Mouse (Mus musculus) cortical plate, adult 2 months (tissue): ENCODE data around the gene Tfap2c. TPM values are rescaled to one million over a fixed set of nuclear protein-coding genes. Genes with fewer than 3 reads are reported as not detected.

Experiments
- H3K27ac ChIP-seq: fragments of 200-500 bp; 2 replicates; pipeline ENCODE4 v1.5.1; 2012; ENCODE audit warnings: low read length, control low read depth, inconsistent platforms; ENCODE audit not compliant: insufficient read depth
- H3K4me1 ChIP-seq: fragments of 200-500 bp; 2 replicates; pipeline ENCODE4 v1.6.1; 2011; ENCODE audit warnings: low read length; ENCODE audit not compliant: control insufficient read depth, insufficient read depth
- H3K4me3 ChIP-seq: fragments of 200-500 bp; 2 replicates; pipeline ENCODE4 v1.5.1; 2011; ENCODE audit warnings: mild to moderate bottlenecking, low read length, control low read depth; ENCODE audit not compliant: insufficient read depth
- CTCF ChIP-seq: fragments of 200-500 bp; IDR thresholded peaks from 2 replicates; pipeline ENCODE4 v1.5.1; 2011; ENCODE audit warnings: mild to moderate bottlenecking, control low read depth, low read length; ENCODE audit not compliant: insufficient read depth; ENCODE audit errors: extremely low read depth
- POLR2A ChIP-seq: fragments of 200-500 bp; IDR thresholded peaks from 2 replicates; pipeline ENCODE4 v1.6.1; 2011; ENCODE audit warnings: mild to moderate bottlenecking, low read length, control low read depth; ENCODE audit not compliant: insufficient read depth; ENCODE audit errors: extremely low read depth
- polyA plus RNA-seq: library from polyadenylated mRNA; depleted of rRNA; stranded (reverse); fragments of >200 nt; gene quantifications from 2 replicates; pipeline ENCODE4 v1.2.3, GENCODE M21; 2012

Gene Tfap2c
- polyA plus RNA-seq, 1 experiment, result 0.08 TPM

DNA sequence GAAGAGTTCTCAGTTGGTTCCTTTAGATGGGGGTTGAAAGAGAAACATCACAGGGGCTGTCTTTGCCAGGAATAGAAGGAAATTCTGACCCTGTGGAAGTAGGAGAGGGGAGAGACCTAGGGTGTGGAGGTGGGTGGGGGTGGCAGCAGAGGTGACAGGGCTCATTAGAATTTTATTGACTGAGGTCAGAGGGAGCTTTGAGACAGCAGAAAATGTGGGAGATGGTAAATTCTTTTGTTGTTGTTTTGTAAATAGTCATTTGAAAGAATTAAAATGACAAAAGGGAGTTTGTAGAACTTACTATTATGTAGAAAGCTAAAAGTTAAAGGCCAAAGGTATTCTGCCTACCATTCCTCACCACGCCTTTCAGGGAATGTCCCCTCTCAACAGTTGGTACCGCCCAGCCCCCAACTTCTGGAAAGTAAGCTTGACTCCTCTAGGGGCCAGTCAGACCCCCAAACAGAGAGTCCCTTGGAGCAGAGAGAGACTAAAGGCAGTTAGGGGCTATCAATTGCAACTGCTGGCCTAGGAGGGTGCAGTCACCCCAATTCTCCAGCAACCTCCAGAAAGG lies 27.9 kb downstream of the Tfap2c start:
- no peaks in the 10 kb centered on the region for H3K4me1 ChIP-seq
- TF ChIP-seq POLR2A (no peak), CTCF (no peak)

DNA sequence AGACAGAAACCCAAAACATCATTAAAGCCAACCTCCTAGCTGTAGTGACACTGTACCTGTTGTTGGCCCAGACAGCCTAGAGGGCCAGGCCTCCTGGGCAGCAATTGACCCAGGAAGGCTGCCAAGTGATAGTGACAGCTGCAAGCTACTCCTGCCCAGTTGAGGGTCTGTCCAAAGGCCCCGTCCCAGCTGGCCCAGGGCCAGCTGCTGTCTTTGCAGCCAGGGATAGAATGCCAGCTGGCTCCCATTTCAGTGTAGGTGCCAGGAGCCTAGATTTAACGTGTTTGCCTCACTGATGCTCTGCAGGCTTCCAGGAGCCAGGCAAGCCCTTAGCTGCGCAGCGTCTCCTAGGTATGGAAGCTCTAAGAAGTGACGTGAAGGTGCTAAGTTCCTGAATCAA lies 29.8 kb downstream of the Tfap2c start:
- H3K27ac ChIP-seq, result no peak overlapping the region
- no peak for TF ChIP-seq POLR2A
- no peak for TF ChIP-seq CTCF
- no peak overlapping the region for H3K4me3 ChIP-seq

More for the DNA sequence above, 27.9 kb downstream of the Tfap2c start:
- no peak overlapping the region for H3K4me3 ChIP-seq
- H3K27ac ChIP-seq, result no peak overlapping the region

DNA sequence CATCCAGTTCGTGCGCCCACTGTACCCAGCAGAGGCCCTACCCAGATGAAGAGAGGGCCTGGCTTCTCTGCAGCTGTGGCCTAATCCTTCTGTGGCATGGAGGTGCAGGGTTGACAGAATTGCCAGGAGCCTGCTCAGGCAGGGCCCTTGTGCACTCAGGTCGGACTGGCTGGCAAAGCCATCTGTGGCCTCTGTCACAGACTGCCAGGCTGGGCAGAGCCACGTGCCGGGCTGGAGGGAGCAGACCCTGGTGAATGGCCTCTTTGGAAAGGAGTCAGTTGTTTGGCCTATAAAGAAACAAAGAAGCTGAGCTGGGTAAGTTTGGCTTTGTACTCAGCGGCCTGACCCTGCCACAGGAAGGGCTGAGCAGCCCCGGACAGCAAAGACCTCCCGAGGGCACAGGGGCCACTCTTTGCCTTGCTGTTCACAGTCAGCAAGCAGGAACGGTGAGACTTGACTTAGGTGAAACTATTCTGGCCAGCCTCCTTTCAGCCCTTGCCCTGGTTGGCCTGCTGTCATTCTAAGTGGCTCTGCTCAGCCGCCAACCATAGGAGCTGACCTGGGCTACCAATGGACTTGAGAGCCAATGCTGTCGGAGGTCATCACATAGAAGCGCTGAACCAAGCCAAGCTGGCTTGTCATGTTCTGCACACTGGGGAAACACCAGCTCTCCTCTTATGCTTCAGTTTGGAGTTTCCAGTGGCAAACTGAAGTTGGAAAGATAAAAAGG lies 31.3 kb downstream of the Tfap2c start:
- no peak for TF ChIP-seq POLR2A
- no peak for TF ChIP-seq CTCF
- no peaks in the 10 kb centered on the region for H3K4me1 ChIP-seq

More for the DNA sequence above, 29.8 kb downstream of the Tfap2c start:
- no peaks in the 10 kb centered on the region for H3K4me1 ChIP-seq

DNA sequence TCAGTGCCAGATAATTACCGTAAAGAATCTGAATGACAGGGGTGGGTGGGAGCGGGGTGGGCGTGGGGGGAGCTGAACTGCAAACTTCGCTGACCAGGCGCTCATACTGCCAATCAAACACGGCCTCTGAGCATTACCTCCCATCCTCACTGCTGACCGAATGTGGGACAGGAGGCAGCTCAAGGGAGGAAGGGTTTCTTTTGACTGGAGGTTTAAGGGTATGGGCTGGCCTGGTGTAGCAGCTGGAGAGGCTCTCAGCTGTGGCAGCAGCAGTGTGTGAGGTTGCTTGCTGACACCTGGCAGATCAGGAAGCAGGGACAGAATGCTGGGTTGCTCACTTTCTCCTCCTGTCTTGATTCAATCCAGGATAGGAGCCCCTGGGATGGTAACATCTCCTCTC lies 33.9 kb downstream of the Tfap2c start:
- Histone ChIP-seq H3K4me3 (no peak overlapping the region), H3K27ac (no peak overlapping the region), H3K4me1 (no peaks in the 10 kb centered on the region)
- no peak for TF ChIP-seq POLR2A
- no peak for TF ChIP-seq CTCF

More for the DNA sequence above, 31.3 kb downstream of the Tfap2c start:
- no peak overlapping the region for H3K27ac ChIP-seq
- no peak overlapping the region for H3K4me3 ChIP-seq

DNA sequence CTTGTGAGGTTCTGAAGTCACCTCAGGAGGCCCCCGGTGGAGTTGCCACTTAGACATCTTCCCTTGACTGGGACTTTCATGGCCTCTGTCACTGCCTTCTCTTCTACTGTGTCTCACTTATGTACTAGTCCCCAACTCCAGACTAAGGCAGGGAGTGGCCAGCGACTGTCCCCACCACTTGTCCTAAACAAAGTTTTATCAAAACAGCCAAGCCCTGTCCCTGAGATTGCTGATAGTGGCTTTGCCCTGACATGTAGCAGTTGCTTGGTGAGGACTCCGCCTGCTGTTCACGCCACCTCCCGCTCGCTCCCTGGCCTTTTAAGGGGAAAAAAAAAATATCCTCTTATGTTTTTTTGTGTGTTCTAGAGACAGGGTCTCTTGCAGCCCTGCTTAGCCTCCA lies 35.9 kb downstream of the Tfap2c start:
- TF ChIP-seq POLR2A (no peak), CTCF (no peak)
- H3K4me1 ChIP-seq, result no peaks in the 10 kb centered on the region

DNA sequence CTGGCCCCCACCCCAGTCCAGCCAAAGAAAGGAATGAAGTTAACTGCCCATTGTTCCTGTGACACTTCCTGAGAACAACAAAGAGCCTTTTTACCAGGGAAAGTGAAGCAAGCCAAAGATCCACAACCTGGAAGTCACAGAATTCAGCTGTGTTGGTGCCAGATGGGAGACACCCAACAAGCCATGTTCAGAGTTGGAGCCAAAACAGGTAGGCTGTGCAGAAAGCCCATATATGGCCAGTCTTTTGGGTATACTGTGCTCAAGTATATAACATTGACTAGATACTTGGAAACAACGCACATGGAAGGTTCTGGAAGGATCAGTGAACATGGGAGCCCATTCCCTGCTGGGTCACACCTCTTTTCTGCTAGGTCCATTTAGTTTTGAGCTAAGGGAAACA lies 39.7 kb downstream of the Tfap2c start:
- TF ChIP-seq CTCF (no peak), POLR2A (no peak)
- Histone ChIP-seq H3K27ac (no peak overlapping the region), H3K4me3 (no peak overlapping the region), H3K4me1 (no peaks in the 10 kb centered on the region)

More for the DNA sequence above, 35.9 kb downstream of the Tfap2c start:
- no peak overlapping the region for H3K4me3 ChIP-seq
- H3K27ac ChIP-seq, result no peak overlapping the region

DNA sequence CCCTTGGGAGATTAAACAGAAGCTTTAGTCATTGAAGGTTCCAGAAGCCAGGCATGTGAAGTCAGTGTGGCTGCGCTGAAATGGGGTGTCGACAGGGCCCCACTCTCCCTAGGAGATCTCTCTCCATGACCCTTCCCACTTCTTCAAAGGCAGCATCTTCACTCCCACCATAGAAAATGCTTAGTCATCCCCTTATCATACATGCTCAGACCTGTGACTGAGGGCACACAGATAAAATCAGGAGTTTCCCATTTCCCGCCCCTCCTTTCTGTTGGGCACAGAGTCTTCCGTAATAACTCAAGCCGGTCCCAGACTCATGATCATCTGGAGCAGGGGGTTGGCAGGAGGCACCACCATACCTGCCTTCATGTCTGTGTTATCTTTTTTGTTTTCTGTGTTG lies 41.4 kb downstream of the Tfap2c start:
- Histone ChIP-seq H3K27ac (no peak overlapping the region), H3K4me3 (no peak overlapping the region), H3K4me1 (no peaks in the 10 kb centered on the region)
- no peak for TF ChIP-seq CTCF
- no peak for TF ChIP-seq POLR2A

DNA sequence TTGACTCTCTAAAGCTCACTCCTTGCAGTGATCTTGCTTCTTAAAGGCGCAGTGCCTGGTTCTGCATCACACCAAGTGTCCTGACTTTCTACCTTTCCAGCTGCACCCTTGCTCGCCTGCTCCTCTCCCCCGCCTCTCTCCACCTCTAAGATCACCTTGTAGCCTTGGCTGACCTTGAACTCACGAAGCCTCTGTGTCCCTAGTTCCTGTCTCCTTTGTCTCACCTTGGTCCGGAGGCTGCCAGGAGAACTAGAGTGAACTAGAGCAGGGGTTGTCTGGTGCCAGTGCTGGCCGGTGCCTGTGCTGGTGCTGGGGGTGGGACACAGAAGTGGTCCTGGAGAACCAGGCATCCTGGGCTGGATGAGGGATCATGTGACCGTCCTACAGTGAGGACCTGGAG lies 44.9 kb downstream of the Tfap2c start:
- H3K27ac ChIP-seq, result no peak overlapping the region
- no peak overlapping the region for H3K4me3 ChIP-seq
- no peak for TF ChIP-seq POLR2A
- TF ChIP-seq CTCF, result no peak
- H3K4me1 ChIP-seq, result no peaks in the 10 kb centered on the region

DNA sequence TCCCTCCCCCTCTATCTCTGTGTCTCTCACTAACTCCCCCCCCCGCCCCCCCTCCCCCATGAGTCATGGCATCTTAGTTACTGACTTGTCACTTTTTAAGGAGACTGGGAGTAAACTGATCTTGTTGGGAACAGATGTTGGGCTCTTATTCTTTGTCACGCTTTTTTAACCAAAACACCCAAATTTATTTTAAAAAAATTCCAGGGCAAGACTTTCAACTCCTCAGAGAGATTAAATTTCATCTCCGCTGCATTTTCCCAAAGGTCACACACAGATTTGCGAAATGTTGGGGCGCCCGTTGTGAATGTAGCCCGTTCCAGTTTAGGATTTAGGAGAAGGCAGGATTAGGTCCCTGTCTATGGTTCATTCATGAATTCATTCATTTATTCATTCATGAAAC lies 47.7 kb downstream of the Tfap2c start:
- no peaks in the 10 kb centered on the region for H3K4me1 ChIP-seq
- no peak overlapping the region for H3K4me3 ChIP-seq
- H3K27ac ChIP-seq, result no peak overlapping the region
- TF ChIP-seq CTCF (no peak), POLR2A (no peak)

DNA sequence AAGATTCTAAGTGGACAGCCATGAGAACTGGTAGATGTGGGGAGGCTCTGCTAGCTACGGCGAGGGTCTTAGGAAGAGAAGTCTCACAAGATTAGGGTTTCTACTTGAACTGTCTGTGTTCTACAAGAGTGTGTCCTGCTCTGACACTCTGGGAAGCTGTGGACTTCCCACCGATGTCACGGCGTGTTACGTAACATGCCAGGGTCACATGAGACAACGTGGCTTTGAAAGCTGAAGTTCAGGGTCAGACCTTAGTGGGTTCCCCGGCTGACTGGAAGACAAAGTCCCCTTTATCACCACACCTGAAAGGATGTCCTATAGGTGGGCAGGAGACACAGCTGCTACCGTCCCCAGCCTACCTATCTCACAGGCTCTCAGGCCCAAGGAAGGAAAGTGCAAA lies 48.5 kb downstream of the Tfap2c start:
- Histone ChIP-seq H3K4me3 (no peak overlapping the region), H3K27ac (no peak overlapping the region), H3K4me1 (no peaks in the 10 kb centered on the region)
- no peak for TF ChIP-seq POLR2A
- TF ChIP-seq CTCF, result no peak
